Mouse (Mus musculus): ENCODE results near the gene Pnpla7. TPM values are rescaled to one million over a fixed set of nuclear protein-coding genes. Genes with fewer than 3 reads are reported as not detected.

Pnpla7 gene
- total and polyA plus RNA-seq, 2 experiments from 2014 or later = 4.1 to 7.6 TPM

DNA sequence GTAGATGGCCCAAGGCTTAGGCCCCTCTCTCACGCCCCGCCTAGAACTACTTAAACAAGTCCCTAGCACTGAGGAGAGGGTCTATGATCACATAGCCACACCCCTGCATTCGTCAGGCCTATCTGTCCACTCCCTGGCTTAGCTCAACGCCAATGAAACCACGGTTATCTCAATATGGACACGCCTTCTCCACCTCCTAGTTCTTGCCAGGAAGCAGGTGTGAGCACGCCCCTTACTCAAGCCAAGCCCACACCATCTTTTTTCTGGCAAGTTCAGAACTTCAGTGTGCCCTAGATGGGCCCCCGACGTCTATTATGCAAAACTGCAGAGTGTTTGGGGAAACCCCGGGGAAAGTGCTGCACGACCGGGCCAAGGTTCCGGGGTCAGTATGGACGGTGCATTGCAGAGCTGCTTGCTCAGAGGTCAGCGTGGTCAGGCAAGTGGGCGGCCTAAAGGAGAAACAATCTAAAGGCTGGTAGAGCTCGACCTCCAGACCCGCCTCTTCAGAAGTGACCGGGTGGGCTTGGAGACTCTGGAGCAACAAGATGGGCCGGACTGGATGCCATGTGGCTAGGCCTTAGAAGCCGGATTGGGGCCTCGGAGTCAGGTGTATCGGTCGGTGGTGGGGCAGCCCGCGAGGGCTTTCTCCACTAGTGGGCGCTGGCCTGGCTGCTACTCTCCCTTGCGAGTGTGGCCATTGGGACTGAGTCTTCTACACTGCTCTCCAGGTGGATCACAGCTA is 119.4 kb downstream of the Pnpla7 start, which contains the start of gene Noxa1:
Noxa1 (minus strand) TSS at position 41 of the 742 bp plus-strand sequence.
- Histone ChIP-seq H3K36me3 (ENCODE audit: insufficient read depth, low read length) (no peaks in the 10 kb centered on the region), H3K27ac (no peak within 1 kb of the TSS), H3K4me1 (ENCODE audit: insufficient read depth, low read length) (no peaks in the 10 kb centered on the region), H3K4me3 (ENCODE audit: low read length) (no peak within 1 kb of the TSS), H3K27me3 (ENCODE audit: insufficient read depth, low read length) (peaks cover 5% of the 10 kb centered on the region; the same call in 1 of the 2 replicates), H3K9me3 (ENCODE audit: low read length) (no peaks in the 10 kb centered on the region), H3K4me2 (ENCODE audit: low read depth, low read length) (no peak within 1 kb of the TSS), H3K9ac (replicated peaks; ENCODE audit: low read length) (no peak within 1 kb of the TSS)
- no peak for DNase-seq (ENCODE audit: low spot score)
- ATAC-seq = no peak
- 59% methylated on average over 28 of the region's 28 CpGs for WGBS
- TF ChIP-seq CTCF (IDR thresholded peaks at IDR 0.05; ENCODE audit: low read depth) = peak; percentile 21; the same call in 1 of the 2 replicates

DNA sequence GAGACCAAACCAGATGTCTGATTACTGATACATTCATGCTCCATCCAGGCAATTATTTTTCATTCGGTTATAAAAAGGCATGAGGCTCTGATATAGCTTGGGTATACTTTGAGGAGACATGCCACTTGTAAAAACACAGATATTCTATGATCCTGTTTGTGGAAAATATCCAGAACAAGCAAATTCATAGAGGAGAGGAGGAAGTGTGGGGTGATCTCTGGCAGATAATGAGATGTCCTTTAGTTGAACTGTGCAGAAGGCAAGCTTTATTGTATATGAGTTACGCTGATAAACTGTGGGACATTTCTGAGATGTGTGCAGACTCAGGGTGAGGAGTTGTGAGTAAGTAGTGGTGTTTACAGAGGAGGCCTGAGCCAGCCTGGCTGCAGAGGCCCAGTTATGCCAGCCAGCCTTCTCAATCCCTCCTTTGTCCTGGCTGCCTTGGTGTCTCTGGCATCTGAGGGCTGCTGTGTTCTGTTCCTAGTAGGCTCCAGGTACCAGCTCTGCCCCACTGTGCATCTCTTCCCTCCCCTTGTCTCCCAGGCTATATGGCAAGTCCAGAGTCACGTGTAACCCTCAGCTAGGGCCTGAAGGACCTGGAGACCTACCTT is 122.3 kb downstream of the Pnpla7 start:
- Histone ChIP-seq H3K27ac (no peak overlapping the region), H3K4me2 (ENCODE audit: low read depth, low read length) (no peak overlapping the region), H3K27me3 (ENCODE audit: insufficient read depth, low read length) (peaks cover 5% of the 10 kb centered on the region; the same call in 1 of the 2 replicates), H3K4me1 (ENCODE audit: insufficient read depth, low read length) (no peaks in the 10 kb centered on the region), H3K9me3 (ENCODE audit: low read length) (no peaks in the 10 kb centered on the region), H3K36me3 (ENCODE audit: insufficient read depth, low read length) (no peaks in the 10 kb centered on the region), H3K9ac (replicated peaks; ENCODE audit: low read length) (no peak overlapping the region), H3K4me3 (ENCODE audit: low read length) (no peak overlapping the region)
- ATAC-seq (no peak), DNase-seq (ENCODE audit: low spot score) (no peak)
- TF ChIP-seq CTCF (IDR thresholded peaks at IDR 0.05; ENCODE audit: low read depth) = no peak
- 80% methylated on average over 3 of the region's 3 CpGs for WGBS

DNA sequence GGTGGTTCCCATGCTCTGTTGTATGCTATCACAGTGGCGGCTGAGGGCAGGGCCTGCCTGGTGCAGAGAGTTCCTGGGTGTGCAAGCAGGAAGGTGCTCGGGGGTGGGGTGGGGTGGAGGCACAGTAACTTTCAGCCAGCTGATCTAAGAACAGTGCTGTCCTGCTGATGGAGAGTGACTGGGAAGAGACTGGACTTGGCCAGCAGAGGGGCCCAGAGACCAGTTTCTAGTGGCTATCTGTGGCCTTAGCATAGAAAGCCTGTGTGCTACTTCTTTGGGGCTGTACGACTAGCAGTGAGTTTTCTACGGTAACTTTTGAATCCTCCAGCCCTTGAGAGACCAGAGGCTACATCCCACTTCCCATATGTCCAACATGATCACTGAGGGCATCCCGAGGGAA is 123.1 kb downstream of the Pnpla7 start:
- ATAC-seq = peak; percentile 84
- DNase-seq (ENCODE audit: low spot score) = peak; percentile 73
- Histone ChIP-seq H3K4me2 (ENCODE audit: low read depth, low read length) (no peak overlapping the region), H3K27ac (no peak overlapping the region), H3K9me3 (ENCODE audit: low read length) (no peaks in the 10 kb centered on the region), H3K27me3 (ENCODE audit: insufficient read depth, low read length) (peaks cover 5% of the 10 kb centered on the region; the same call in 1 of the 2 replicates), H3K4me3 (ENCODE audit: low read length) (no peak overlapping the region), H3K36me3 (ENCODE audit: insufficient read depth, low read length) (no peaks in the 10 kb centered on the region), H3K4me1 (ENCODE audit: insufficient read depth, low read length) (no peaks in the 10 kb centered on the region), H3K9ac (replicated peaks; ENCODE audit: low read length) (no peak overlapping the region)
- TF ChIP-seq CTCF (IDR thresholded peaks at IDR 0.05; ENCODE audit: low read depth) = peak; percentile 79
- WGBS = 46% methylated on average over 5 of the region's 5 CpGs

DNA sequence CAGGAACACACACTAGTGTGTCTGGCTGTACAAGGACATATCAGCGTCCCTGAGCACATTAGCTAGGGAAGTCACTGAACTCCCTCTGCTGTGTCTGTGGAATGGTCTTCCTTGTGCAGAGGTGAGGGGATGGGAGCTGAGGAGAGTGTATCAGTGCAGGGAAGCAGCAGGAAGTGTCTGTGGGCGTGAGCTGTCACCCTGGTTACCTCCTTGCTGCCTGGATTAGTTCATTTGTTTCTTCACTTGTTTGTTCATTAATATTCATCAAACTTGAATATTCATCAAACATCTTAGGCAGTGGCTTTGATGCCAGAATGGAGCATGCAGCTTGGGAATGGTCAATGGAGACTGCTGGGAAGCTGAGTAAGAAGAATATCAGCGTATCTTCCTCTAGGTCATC is 123.9 kb downstream of the Pnpla7 start:
- no peak overlapping the region for H3K9ac ChIP-seq (replicated peaks; ENCODE audit: low read length)
- ATAC-seq (peak; percentile 52; the same call in 1 of the 2 replicates), DNase-seq (ENCODE audit: low spot score) (no peak)
- H3K27me3 ChIP-seq (ENCODE audit: insufficient read depth, low read length) = peaks cover 3% of the 10 kb centered on the region; the same call in 1 of the 2 replicates
- H3K9me3 ChIP-seq (ENCODE audit: low read length) = no peaks in the 10 kb centered on the region
- no peak overlapping the region for H3K27ac ChIP-seq
- no peak overlapping the region for H3K4me2 ChIP-seq (ENCODE audit: low read depth, low read length)
- no peak for TF ChIP-seq CTCF (IDR thresholded peaks at IDR 0.05; ENCODE audit: low read depth)
- no peaks in the 10 kb centered on the region for H3K36me3 ChIP-seq (ENCODE audit: insufficient read depth, low read length)
- H3K4me1 ChIP-seq (ENCODE audit: insufficient read depth, low read length) = no peaks in the 10 kb centered on the region
- WGBS = 46% methylated on average over 3 of the region's 3 CpGs
- no peak overlapping the region for H3K4me3 ChIP-seq (ENCODE audit: low read length)

Small RNA genes within 50 kb of the gene (microRNA-seq; reads per million reads assigned to microRNA genes)
- gene Gm22875 (0 reads per million in 2 experiments), gene Gm24328 (0 reads per million in 2 experiments), gene Mir7664 (0 to 0.18 reads per million in 2 experiments)

Other genes with a start within 250 kb of the Pnpla7 start
- gene Cacna1b, start 212.9 kb upstream of the Pnpla7 start, total RNA-seq (2014; rRNA removed) = 94.0 and 103 TPM in 2 replicates
- 10.1 and 11.8 TPM in 2 replicates for gene Cacna1b, start 212.9 kb upstream of the Pnpla7 start, polyA plus RNA-seq (2015; fragmentation: Nextera tagmentation; extraction: Ambion mirVana)
- gene Ehmt1, start 56.4 kb upstream of the Pnpla7 start, total RNA-seq (2014; rRNA removed) = 52.0 and 79.8 TPM in 2 replicates
- gene Ehmt1, start 56.4 kb upstream of the Pnpla7 start, polyA plus RNA-seq (2015; fragmentation: Nextera tagmentation; extraction: Ambion mirVana) = 61.8 and 63.1 TPM in 2 replicates
- gene Arrdc1, start 40.8 kb upstream of the Pnpla7 start, total RNA-seq (2014; rRNA removed) = 78.8 and 80.7 TPM in 2 replicates
- gene Arrdc1, start 40.8 kb upstream of the Pnpla7 start, polyA plus RNA-seq (2015; fragmentation: Nextera tagmentation; extraction: Ambion mirVana) = 39.8 and 41.9 TPM in 2 replicates
- gene Zmynd19, start 26.2 kb upstream of the Pnpla7 start, total RNA-seq (2014; rRNA removed) = 23.2 and 25.6 TPM in 2 replicates
- 19.2 and 21.0 TPM in 2 replicates for gene Zmynd19, start 26.2 kb upstream of the Pnpla7 start, polyA plus RNA-seq (2015; fragmentation: Nextera tagmentation; extraction: Ambion mirVana)
- gene Dph7, start 13.6 kb upstream of the Pnpla7 start, total RNA-seq (2014; rRNA removed) = 38.9 and 45.8 TPM in 2 replicates
- 32.1 and 35.7 TPM in 2 replicates for gene Dph7, start 13.6 kb upstream of the Pnpla7 start, polyA plus RNA-seq (2015; fragmentation: Nextera tagmentation; extraction: Ambion mirVana)
- 52.0 and 52.7 TPM in 2 replicates for gene Mrpl41, start 935 bp upstream of the Pnpla7 start, total RNA-seq (2014; rRNA removed)
- gene Mrpl41, start 935 bp upstream of the Pnpla7 start, polyA plus RNA-seq (2015; fragmentation: Nextera tagmentation; extraction: Ambion mirVana) = 197 and 201 TPM in 2 replicates
- 254 and 279 TPM in 2 replicates for gene Nsmf, start 78.3 kb downstream of the Pnpla7 start, total RNA-seq (2014; rRNA removed)
- 152 and 159 TPM in 2 replicates for gene Nsmf, start 78.3 kb downstream of the Pnpla7 start, polyA plus RNA-seq (2015; fragmentation: Nextera tagmentation; extraction: Ambion mirVana)
- gene Entpd8, start 104.3 kb downstream of the Pnpla7 start, total RNA-seq (2014; rRNA removed) = not detected in 2 replicates
- gene Entpd8, start 104.3 kb downstream of the Pnpla7 start, polyA plus RNA-seq (2015; fragmentation: Nextera tagmentation; extraction: Ambion mirVana) = not detected in 2 replicates
- gene Noxa1, start 119.1 kb downstream of the Pnpla7 start, total RNA-seq (2014; rRNA removed) = not detected in 2 replicates
- not detected in 2 replicates for gene Noxa1, start 119.1 kb downstream of the Pnpla7 start, polyA plus RNA-seq (2015; fragmentation: Nextera tagmentation; extraction: Ambion mirVana)
- gene Nrarp, start 204.7 kb downstream of the Pnpla7 start, total RNA-seq (2014; rRNA removed) = 50.8 and 58.0 TPM in 2 replicates
- gene Nrarp, start 204.7 kb downstream of the Pnpla7 start, polyA plus RNA-seq (2015; fragmentation: Nextera tagmentation; extraction: Ambion mirVana) = 14.2 and 14.7 TPM in 2 replicates
- 4.0 and 4.7 TPM in 2 replicates for gene Tor4a, start 220.9 kb downstream of the Pnpla7 start, total RNA-seq (2014; rRNA removed)
- 1.2 and 1.9 TPM in 2 replicates for gene Tor4a, start 220.9 kb downstream of the Pnpla7 start, polyA plus RNA-seq (2015; fragmentation: Nextera tagmentation; extraction: Ambion mirVana)
- gene Nelfb, start 235.5 kb downstream of the Pnpla7 start, total RNA-seq (2014; rRNA removed) = 90.3 and 117 TPM in 2 replicates
- 82.0 and 82.8 TPM in 2 replicates for gene Nelfb, start 235.5 kb downstream of the Pnpla7 start, polyA plus RNA-seq (2015; fragmentation: Nextera tagmentation; extraction: Ambion mirVana)
- gene Stpg3, start 238.6 kb downstream of the Pnpla7 start, total RNA-seq (2014; rRNA removed) = not detected in 2 replicates
- not detected in 2 replicates for gene Stpg3, start 238.6 kb downstream of the Pnpla7 start, polyA plus RNA-seq (2015; fragmentation: Nextera tagmentation; extraction: Ambion mirVana)
- not detected in 2 replicates for gene Fam166a, start 242.7 kb downstream of the Pnpla7 start, total RNA-seq (2014; rRNA removed)
- gene Fam166a, start 242.7 kb downstream of the Pnpla7 start, polyA plus RNA-seq (2015; fragmentation: Nextera tagmentation; extraction: Ambion mirVana) = 0.42 TPM in 1 of 2 replicates, not detected in the other
- gene Tubb4b, start 248.7 kb downstream of the Pnpla7 start, total RNA-seq (2014; rRNA removed) = 827 and 864 TPM in 2 replicates
- gene Tubb4b, start 248.7 kb downstream of the Pnpla7 start, polyA plus RNA-seq (2015; fragmentation: Nextera tagmentation; extraction: Ambion mirVana) = 531 and 568 TPM in 2 replicates

Measured in hindbrain, postnatal 0 days (tissue).